Mouse (Mus musculus): ENCODE data around the gene Herc1. TPM values are rescaled to one million over a fixed set of nuclear protein-coding genes. Genes with fewer than 3 reads are reported as not detected.

The Herc1 gene
- total RNA-seq, 2 experiments from 2014 or later: 31.4 to 36.5 TPM

DNA sequence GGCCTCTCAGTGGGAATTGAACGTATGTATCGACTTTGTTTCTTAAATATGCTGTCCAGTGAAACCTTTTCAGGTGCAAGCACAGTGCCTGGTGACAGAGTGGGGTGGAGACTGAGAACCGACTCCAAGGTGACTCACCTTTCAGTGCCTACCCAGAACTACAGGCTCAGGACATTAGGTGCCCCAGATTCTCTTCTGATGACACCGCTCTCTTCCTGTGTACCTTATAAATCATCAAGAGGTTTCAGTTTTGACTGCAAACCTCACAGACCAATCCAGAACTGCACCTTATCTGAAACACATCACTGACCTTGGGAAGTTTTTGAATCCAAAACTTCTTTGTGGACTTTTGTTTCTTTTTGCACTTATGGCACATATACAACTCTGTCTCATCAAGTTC, 170.0 kb downstream of the Herc1 start:
- no peak for DNase-seq

DNA sequence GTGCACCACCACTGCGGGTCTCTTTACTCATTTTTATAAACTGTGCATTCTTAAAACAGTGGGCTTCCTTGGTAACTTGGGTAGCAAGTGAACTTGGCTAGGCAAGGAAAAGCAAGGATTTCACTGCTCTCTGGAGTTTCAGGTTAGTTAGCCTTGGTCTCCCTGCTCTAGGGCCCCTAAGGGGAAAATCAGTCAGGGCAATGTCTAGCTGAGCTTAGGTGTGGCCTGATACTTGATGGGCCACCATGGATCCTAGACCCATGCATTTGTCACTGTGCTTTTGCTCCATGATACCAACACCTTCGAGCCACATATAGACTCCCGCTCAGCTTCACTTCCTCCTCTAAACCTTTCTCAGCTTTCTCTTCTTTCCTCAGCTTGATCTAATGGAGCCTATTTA, 171.3 kb downstream of the Herc1 start:
- no peak for DNase-seq

DNA sequence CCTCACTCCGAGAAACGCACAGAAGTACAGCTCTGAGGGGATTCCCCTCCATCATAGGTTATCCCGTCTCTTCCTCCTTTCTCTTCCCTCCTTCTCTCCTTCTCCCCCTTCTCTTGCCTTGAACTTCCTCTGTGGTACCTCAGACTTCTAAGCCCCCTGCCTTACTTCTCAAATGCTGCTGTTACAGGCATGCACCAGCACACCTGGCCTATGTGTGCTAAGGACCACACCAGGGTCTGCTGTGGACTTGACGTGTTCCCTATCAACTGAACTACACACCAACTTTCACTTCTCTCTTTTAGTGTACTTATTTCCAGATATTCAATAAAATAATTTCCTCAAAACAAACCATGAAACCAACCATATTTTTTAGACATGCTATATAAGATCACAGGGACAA, 192.5 kb downstream of the Herc1 start:
- DNase-seq: no peak

Other genes with a start within 250 kb of the Herc1 start
- 10 to 100 TPM; 27.3 to 27.8 TPM for gene Snx1, start 223.9 kb upstream of the Herc1 start, total RNA-seq (2021)
- gene Ciao2a, start 223.8 kb upstream of the Herc1 start, total RNA-seq (2021): 10 to 100 TPM; 68.7 to 71.3 TPM
- gene Dapk2, start 192.2 kb upstream of the Herc1 start, total RNA-seq (2021): 1 to 10 TPM; 4.0 to 4.9 TPM
- 10 to 100 TPM; 35.6 to 38.2 TPM for gene Fbxl22, start 164.1 kb downstream of the Herc1 start, total RNA-seq (2021)
- 10 to 100 TPM; 14.4 to 19.6 TPM for gene Usp3, start 242.7 kb downstream of the Herc1 start, total RNA-seq (2021)

Measured in heart, adult 18-20 months (tissue).